Mouse (Mus musculus) embryo, embryonic 11 days (tissue): ENCODE measurements around the gene Haus7.
"Not testable (repeated sequence)": the region's sequence is repeated elsewhere in the genome, so short reads cannot be mapped to it uniquely, and the experiment has no call there.

Experiments used
- DNase-seq: peaks from one replicate; pipeline ENCODE4 v3.0.0-alpha.2; 2015

The Haus7 gene

GRCm38 (mm10) chrX:73465483-73466186, 6.8 kb upstream of the Haus7 start:
- DNase-seq: no peak

GRCm38 (mm10) chrX:73460792-73461191, 1.9 kb upstream of the Haus7 start:
- DNase-seq: no peak

- DNase-seq: peak; percentile 46
Observed at GRCm38 (mm10) chrX:73451949-73452348, 6.9 kb downstream of the Haus7 start.

GRCm38 (mm10) chrX:73441428-73441827, 17.4 kb downstream of the Haus7 start:
- no peak for DNase-seq

- no peak for DNase-seq
Observed at GRCm38 (mm10) chrX:73435252-73435651, 23.6 kb downstream of the Haus7 start, which contains the start of gene Trex2. TSS of gene Trex2 (minus strand) at chrX:73435344.

GRCm38 (mm10) chrX:73432850-73433249, 26.0 kb downstream of the Haus7 start:
- no peak for DNase-seq

GRCm38 (mm10) chrX:73430036-73430435, 28.8 kb downstream of the Haus7 start:
- DNase-seq: peak; percentile 14

GRCm38 (mm10) chrX:73412767-73413166, 46.1 kb downstream of the Haus7 start:
- DNase-seq: no peak

GRCm38 (mm10) chrX:73410880-73411517, 47.8 kb downstream of the Haus7 start, which contains the start of gene Zfp92:
TSS of gene Zfp92 (plus strand) at chrX:73411096.
- DNase-seq: peak; percentile 5

- no peak for DNase-seq
Observed at GRCm38 (mm10) chrX:73401616-73402015, 57.2 kb downstream of the Haus7 start.

GRCm38 (mm10) chrX:73400951-73401350, 57.9 kb downstream of the Haus7 start:
- DNase-seq: no peak

GRCm38 (mm10) chrX:73398636-73399035, 60.2 kb downstream of the Haus7 start, which contains the start of gene Gm18336:
TSS of gene Gm18336 (minus strand) at chrX:73398736.
- not testable (repeated sequence) for DNase-seq

- DNase-seq: no peak
Observed at GRCm38 (mm10) chrX:73396446-73396845, 62.4 kb downstream of the Haus7 start.

- DNase-seq: no peak
Observed at GRCm38 (mm10) chrX:73391481-73391880, 67.4 kb downstream of the Haus7 start.
